9 mouse cellular contexts compared by ENCODE assay signal in the genomic region with DNA sequence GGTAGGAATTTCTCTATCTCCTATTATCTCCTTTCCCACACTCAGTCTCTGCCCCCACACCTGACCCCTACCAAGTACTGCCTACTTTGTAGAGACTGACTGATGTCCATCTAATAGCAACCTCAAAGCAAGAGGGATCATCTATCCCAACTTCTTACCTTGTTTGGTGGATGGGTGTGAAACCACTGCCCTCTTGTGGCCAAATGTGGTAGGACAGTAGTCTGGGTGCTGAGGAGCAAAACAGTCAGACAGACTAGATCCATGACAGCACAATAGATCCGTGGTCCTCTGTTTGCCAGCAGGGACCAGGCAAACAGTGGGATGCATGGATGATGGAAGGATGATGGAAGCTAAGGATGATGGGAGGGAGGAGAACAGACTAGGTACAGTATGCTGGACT. TPM values are rescaled to one million over a fixed set of nuclear protein-coding genes. Genes with fewer than 3 reads are reported as not detected.
A peak's percentile ranks its signal among the peaks of the same experiment; 100 is the strongest.
DNase-seq lines count a peak whose midpoint lies in the region; ATAC-seq lines count a peak whose summit lies in the region.
"Had no signal": no experiment of that assay in that cellular context is flagged by ENCODE, and none has a peak within 500 bp of the region (broad histone marks: within the 10 kb centered on the region; RNA-seq: fewer than 3 reads in every experiment).

No protein-coding gene starts in this region.

- WGBS in forebrain, embryonic 12.5 days = 6% methylated on average over 1 of the region's 1 CpGs

- H3K4me3 ChIP-seq in forebrain, embryonic 12.5 days (replicated peaks) = no peak overlapping the region

- H3K4me1 ChIP-seq in forebrain, embryonic 12.5 days = no peaks in the 10 kb centered on the region

- no peak overlapping the region for H3K27ac ChIP-seq in forebrain, embryonic 12.5 days

- H3K27me3 ChIP-seq in forebrain, embryonic 12.5 days = peaks cover 4% of the 10 kb centered on the region; the same call in 1 of the 2 replicates

- H3K4me2 ChIP-seq in forebrain, embryonic 12.5 days = no peak overlapping the region

- H3K36me3 ChIP-seq in forebrain, embryonic 12.5 days (replicated peaks) = no peaks in the 10 kb centered on the region

- peak; percentile 62 to 88 for DNase-seq in adrenal gland, adult (ENCODE audit: inconsistent age in 2 of 2, low spot score in 1 of 2)
- DNase-seq in adrenal gland, adult 8-10 months = no peak
- peak; percentile 92 for DNase-seq in CD4-positive, CD25-positive, alpha-beta regulatory T cell, adult 2 months (ENCODE audit: low read depth, low spot score)
- DNase-seq in brain, embryonic 18.5 days (ENCODE audit: low read depth, low spot score) = peak; percentile 32
- DNase-seq in kidney, postnatal 14 days = peak; percentile 72
- peak; percentile 72 for DNase-seq in skeletal muscle tissue, adult 2 months (ENCODE audit: low read depth, low spot score)

- no peak overlapping the region for H3K9ac ChIP-seq in forebrain, embryonic 12.5 days

- no peaks in the 10 kb centered on the region for H3K9me3 ChIP-seq in forebrain, embryonic 12.5 days

- ATAC-seq in forebrain, embryonic 12.5 days (ENCODE audit: low FRiP score) = peak; percentile 60
- ATAC-seq in megakaryocyte progenitor cell, adult 5-6 weeks (replicated peaks; ENCODE audit: poor library complexity) = peak; percentile 31

RNA-seq across cellular contexts. Expression of a gene that starts 4.0 kb away (rescaled TPM):
- 1 to 10 TPM; 1.4 to 1.5 (median 1.4) TPM for total RNA-seq in adrenal gland, adult 8-10 months (2022)
- 0.78 and 1.0 TPM in 2 replicates for polyA plus RNA-seq in forebrain, embryonic 12.5 days (2016; fragmentation: Nextera tagmentation; extraction: Ambion mirVana)
- 75.0 and 75.4 TPM in 2 replicates for total RNA-seq in megakaryocyte progenitor cell, adult 5-6 weeks (2015)
- total RNA-seq in megakaryocyte progenitor cell, adult 5-6 weeks (2017) = 103 and 112 TPM in 2 replicates
- total RNA-seq: layer of hippocampus, adult 18-20 months had no signal

RNA-seq across cellular contexts. Expression of a gene that starts 10.1 kb away (rescaled TPM):
- total RNA-seq in adrenal gland, adult 8-10 months (2022) = 10 to 100 TPM; 57.5 to 77.4 (median 68.5) TPM
- polyA plus RNA-seq in forebrain, embryonic 12.5 days (2016; fragmentation: Nextera tagmentation; extraction: Ambion mirVana) = 113 and 119 TPM in 2 replicates
- 32.1 and 35.1 TPM in 2 replicates for total RNA-seq in megakaryocyte progenitor cell, adult 5-6 weeks (2015)
- 18.4 and 19.9 TPM in 2 replicates for total RNA-seq in megakaryocyte progenitor cell, adult 5-6 weeks (2017)

RNA-seq across cellular contexts. Expression of a gene that starts 31.0 kb away (rescaled TPM):
- 1 to 10 TPM in 3 of 4 experiments, under 1 TPM in 1; 0.80 to 1.9 (median 1.3) TPM for total RNA-seq in adrenal gland, adult 8-10 months (2022)
- not detected in 2 replicates for polyA plus RNA-seq in forebrain, embryonic 12.5 days (2016; fragmentation: Nextera tagmentation; extraction: Ambion mirVana)
- total RNA-seq in megakaryocyte progenitor cell, adult 5-6 weeks (2015) = not detected in 2 replicates
- total RNA-seq in megakaryocyte progenitor cell, adult 5-6 weeks (2017) = not detected in 2 replicates

RNA-seq across cellular contexts. Expression of a gene that starts 31.4 kb away (rescaled TPM):
- total RNA-seq in adrenal gland, adult 8-10 months (2022) = 1 to 10 TPM in 2 of 4 experiments, under 1 TPM in 2; 0.40 to 2.2 (median 1.1) TPM
- 0.36 and 0.42 TPM in 2 replicates for polyA plus RNA-seq in forebrain, embryonic 12.5 days (2016; fragmentation: Nextera tagmentation; extraction: Ambion mirVana)
- 0.05 TPM in 1 of 2 replicates, not detected in the other for total RNA-seq in megakaryocyte progenitor cell, adult 5-6 weeks (2015)
- total RNA-seq in megakaryocyte progenitor cell, adult 5-6 weeks (2017) = 0.08 TPM in 1 of 2 replicates, not detected in the other

Comparison
In these comparisons a context has a peak if more than half of its experiments do, and no peak if none do; other contexts are left out.
1. RNA of a gene that starts 4.0 kb away (total RNA-seq): 75.0 to 112 TPM in megakaryocyte progenitor cell, adult 5-6 weeks; 1.4 to 1.5 TPM in adrenal gland, adult 8-10 months; every median in the first group is over 10 times any median in the second.